Mouse (Mus musculus) hindbrain, postnatal 0 days (tissue): ENCODE measurements at regions not wholly inside any gene's neighbourhood (a gene's known extent, or its start where the extent isn't known, plus 50 kb on each side); places are given as distances from the start of the nearest gene placed in this dataset.

Experiments used
- ATAC-seq: fragments of 200-750 bp; cut with Nextera tagmentation; 2 replicates; pipeline ENCODE4 v1.8.0; 2017; ENCODE audit warnings: mild to moderate bottlenecking, moderate TSS enrichment, moderate library complexity
- DNase-seq: peaks from one replicate; pipeline ENCODE4 v3.0.0-alpha.2; 2015; ENCODE audit warnings: low spot score
- H3K27ac ChIP-seq: fragments of 300-500 bp; sonication (generic); 2 replicates; pipeline ENCODE4 v1.5.1; 2014; ENCODE audit warnings: mild to moderate bottlenecking
- H3K27me3 ChIP-seq: fragments of 300-500 bp; sonication (generic); 2 replicates; pipeline ENCODE4 v1.6.1; 2014; ENCODE audit warnings: low read length, mixed read lengths; ENCODE audit not compliant: insufficient read depth
- H3K36me3 ChIP-seq: fragments of 300-500 bp; sonication (generic); 2 replicates; pipeline ENCODE4 v1.6.1; 2014; ENCODE audit warnings: low read length, mixed read lengths; ENCODE audit not compliant: insufficient read depth
- H3K4me1 ChIP-seq: fragments of 300-500 bp; sonication (generic); 2 replicates; pipeline ENCODE4 v1.6.1; 2014; ENCODE audit warnings: antibody characterized with exemption, low read length, mixed read lengths; ENCODE audit not compliant: insufficient read depth
- H3K4me2 ChIP-seq: fragments of 300-500 bp; sonication (generic); 2 replicates; pipeline ENCODE4 v1.6.1; 2014; ENCODE audit warnings: low read depth, mild to moderate bottlenecking, low read length, moderate library complexity, mixed read lengths
- H3K4me3 ChIP-seq: fragments of 300-500 bp; sonication (generic); 2 replicates; pipeline ENCODE4 v1.5.1; 2014; ENCODE audit warnings: low read length
- H3K9ac ChIP-seq: fragments of 300-500 bp; sonication (generic); replicated peaks from 2 replicates; pipeline ENCODE4 v1.6.1; 2014; ENCODE audit warnings: mild to moderate bottlenecking, low read length, moderate library complexity, mixed read lengths
- H3K9me3 ChIP-seq: fragments of 300-500 bp; sonication (generic); 2 replicates; pipeline ENCODE4 v1.6.1; 2016; ENCODE audit warnings: low read length, mixed read lengths
- CTCF ChIP-seq: IDR thresholded peaks from 2 replicates; pipeline ENCODE4 v1.5.1; 2016; ENCODE audit warnings: antibody characterized with exemption, control low read depth, low read depth
- WGBS: fragments of 180-500 bp; shearing (Covaris S2); extraction: QIAGEN DNeasy Blood & Tissue Kit; methylation state at CpG from one replicate; pipeline ENCODE4 v1.1.7; 2014; 5-methylcytosine and 5-hydroxymethylcytosine counted together

DNA sequence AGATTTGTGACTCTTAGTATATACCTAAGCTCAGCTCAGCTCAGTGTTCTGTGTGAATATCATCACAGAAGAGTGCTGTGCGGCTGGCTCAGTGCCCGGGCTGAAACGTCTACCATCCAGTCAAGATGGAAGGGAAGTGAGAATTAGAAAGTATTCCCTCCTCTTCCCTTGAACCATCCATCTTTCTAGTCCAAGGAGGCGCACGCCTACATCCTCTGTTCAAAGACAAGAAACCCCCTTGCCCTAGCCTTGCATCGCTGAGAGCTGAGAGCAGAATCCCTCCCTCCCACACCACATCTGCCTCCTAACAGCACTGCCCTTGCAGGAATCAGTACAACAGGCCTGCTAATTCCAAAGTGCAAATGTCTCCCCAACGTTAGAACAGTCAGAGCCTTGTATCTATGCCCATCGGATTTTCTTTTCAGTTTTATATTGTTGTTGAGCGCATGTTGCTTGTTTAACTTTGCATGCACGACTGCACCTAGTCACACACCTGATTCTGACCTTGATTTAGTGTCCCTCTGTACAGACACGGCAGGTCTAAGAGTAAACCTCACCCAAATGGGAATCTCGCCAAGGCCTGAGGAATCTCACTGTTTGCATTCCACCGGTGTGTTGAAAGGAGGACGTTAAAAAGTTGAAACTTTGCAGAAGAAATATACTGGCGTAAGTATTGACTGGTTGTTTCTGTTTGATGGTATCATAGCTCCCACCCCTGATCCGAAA is 222.2 kb downstream of the Parm1 start:
- H3K36me3 ChIP-seq: no peaks in the 10 kb centered on the region
- H3K4me1 ChIP-seq: no peaks in the 10 kb centered on the region
- ATAC-seq: 0 out of 2 replicates have a peak, but pooled peaks have one; percentile 18
- H3K9me3 ChIP-seq: no peaks in the 10 kb centered on the region
- H3K9ac ChIP-seq: no peak overlapping the region
- 65% methylated on average over 16 of the region's 16 CpGs for WGBS
- no peak overlapping the region for H3K4me2 ChIP-seq
- DNase-seq: peak; percentile 33
- no peaks in the 10 kb centered on the region for H3K27me3 ChIP-seq
- TF ChIP-seq CTCF: no peak
- no peak overlapping the region for H3K27ac ChIP-seq
- H3K4me3 ChIP-seq: no peak overlapping the region

- H3K27me3 ChIP-seq: no peaks in the 10 kb centered on the region
- WGBS: 78% methylated on average over 5 of the region's 5 CpGs
Measured at GRCm38 (mm10) chr5:91732002-91732401, 214.6 kb downstream of the Parm1 start.

GRCm38 (mm10) chr5:91731155-91731554 is 213.7 kb downstream of the Parm1 start:
- Histone ChIP-seq H3K36me3 (no peaks in the 10 kb centered on the region), H3K4me2 (no peak overlapping the region), H3K9ac (no peak overlapping the region), H3K27ac (no peak overlapping the region), H3K27me3 (no peaks in the 10 kb centered on the region), H3K4me3 (no peak overlapping the region), H3K9me3 (no peaks in the 10 kb centered on the region), H3K4me1 (no peaks in the 10 kb centered on the region)
- no peak for TF ChIP-seq CTCF
- ATAC-seq (no peak), DNase-seq (no peak)
- WGBS: 75% methylated on average over 5 of the region's 5 CpGs

More at GRCm38 (mm10) chr5:91732002-91732401, 214.6 kb downstream of the Parm1 start:
- ATAC-seq: no peak
- DNase-seq: no peak
- H3K9ac ChIP-seq: no peak overlapping the region
- H3K4me2 ChIP-seq: no peak overlapping the region
- no peaks in the 10 kb centered on the region for H3K36me3 ChIP-seq
- H3K9me3 ChIP-seq: no peaks in the 10 kb centered on the region
- H3K4me1 ChIP-seq: no peaks in the 10 kb centered on the region
- no peak overlapping the region for H3K27ac ChIP-seq
- TF ChIP-seq CTCF: no peak
- H3K4me3 ChIP-seq: no peak overlapping the region

GRCm38 (mm10) chr5:91729868-91730267 is 212.5 kb downstream of the Parm1 start:
- H3K4me3 ChIP-seq: no peak overlapping the region
- 44% methylated on average over 3 of the region's 3 CpGs for WGBS
- no peak for ATAC-seq

DNA sequence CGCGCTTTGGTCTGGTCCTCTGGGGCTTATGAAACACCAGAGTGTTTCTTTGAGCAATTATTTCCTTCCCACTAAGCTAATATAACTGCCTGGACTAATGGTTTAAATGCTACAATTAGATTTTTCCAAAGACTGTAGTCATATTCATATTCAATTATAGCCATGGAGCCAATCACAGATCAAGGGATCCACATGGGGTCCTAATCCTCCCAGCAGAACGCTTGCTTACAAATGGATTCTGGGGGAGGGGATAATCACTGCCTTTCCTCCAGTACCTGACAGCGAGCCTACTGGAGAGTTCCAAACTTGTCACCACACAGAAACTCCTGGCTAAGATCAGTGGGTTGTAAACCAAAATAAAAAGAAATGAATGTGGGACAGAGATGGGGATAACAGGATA is 212.0 kb downstream of the Parm1 start:
- ATAC-seq (no peak), DNase-seq (peak; percentile 25)
- no peaks in the 10 kb centered on the region for H3K9me3 ChIP-seq
- H3K4me3 ChIP-seq: no peak overlapping the region
- H3K4me1 ChIP-seq: no peaks in the 10 kb centered on the region
- 39% methylated on average over 4 of the region's 4 CpGs for whole genome bisulfite sequencing
- H3K36me3 ChIP-seq: no peaks in the 10 kb centered on the region
- no peak overlapping the region for H3K9ac ChIP-seq
- no peak for TF ChIP-seq CTCF
- H3K27me3 ChIP-seq: no peaks in the 10 kb centered on the region
- H3K27ac ChIP-seq: no peak overlapping the region
- H3K4me2 ChIP-seq: no peak overlapping the region

More at GRCm38 (mm10) chr5:91729868-91730267, 212.5 kb downstream of the Parm1 start:
- no peak overlapping the region for H3K4me2 ChIP-seq
- no peaks in the 10 kb centered on the region for H3K4me1 ChIP-seq
- DNase-seq: no peak
- no peaks in the 10 kb centered on the region for H3K27me3 ChIP-seq
- no peak overlapping the region for H3K27ac ChIP-seq
- no peaks in the 10 kb centered on the region for H3K36me3 ChIP-seq
- no peak overlapping the region for H3K9ac ChIP-seq
- no peaks in the 10 kb centered on the region for H3K9me3 ChIP-seq
- no peak for TF ChIP-seq CTCF

DNA sequence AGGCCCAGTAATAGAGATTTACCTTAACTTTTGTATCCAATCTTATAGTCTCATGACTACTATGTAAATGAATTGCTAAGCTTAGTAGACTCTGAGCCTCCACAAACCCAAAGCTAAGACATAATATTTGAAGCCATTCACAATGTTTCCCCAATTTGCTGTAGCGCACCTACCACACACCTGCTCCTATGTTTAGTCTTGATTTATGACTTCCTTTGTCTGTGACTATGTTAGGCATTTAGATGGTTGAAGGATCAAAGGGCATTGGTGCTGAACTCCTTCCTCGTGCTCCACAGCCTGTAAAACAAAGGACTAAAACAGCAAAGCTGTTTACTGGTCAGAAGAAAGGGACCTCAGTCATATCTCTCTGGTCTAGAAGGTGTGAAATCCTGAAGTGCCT is 210.0 kb downstream of the Parm1 start:
- WGBS: 69% methylated on average over 2 of the region's 2 CpGs
- Histone ChIP-seq H3K4me1 (no peaks in the 10 kb centered on the region), H3K9me3 (no peaks in the 10 kb centered on the region), H3K4me2 (no peak overlapping the region), H3K27ac (no peak overlapping the region), H3K9ac (no peak overlapping the region), H3K4me3 (no peak overlapping the region), H3K27me3 (no peaks in the 10 kb centered on the region), H3K36me3 (no peaks in the 10 kb centered on the region)
- TF ChIP-seq CTCF: no peak
- ATAC-seq (no peak), DNase-seq (no peak)

DNA sequence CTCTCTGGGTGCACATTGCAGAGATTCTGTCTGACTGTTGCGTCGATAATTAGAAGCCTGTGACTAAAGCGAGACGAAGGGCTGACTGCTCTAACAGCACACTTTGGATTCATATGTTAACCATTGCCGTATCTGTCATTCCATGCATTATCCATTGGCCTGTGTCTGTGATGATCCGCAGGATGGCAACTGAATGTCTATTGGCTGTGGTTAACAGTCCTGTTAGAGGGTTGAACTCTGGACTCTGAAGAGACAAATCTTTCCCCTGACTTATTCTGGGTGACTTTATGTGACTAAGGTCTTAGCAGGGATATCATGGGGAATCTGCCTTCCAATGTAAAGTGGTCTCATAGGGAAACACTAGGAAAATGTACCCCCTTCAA is 208.7 kb downstream of the Parm1 start:
- ATAC-seq: no peak
- Histone ChIP-seq H3K4me2 (no peak overlapping the region), H3K36me3 (no peaks in the 10 kb centered on the region), H3K9me3 (no peaks in the 10 kb centered on the region), H3K27me3 (no peaks in the 10 kb centered on the region), H3K4me3 (no peak overlapping the region), H3K9ac (no peak overlapping the region), H3K27ac (no peak overlapping the region), H3K4me1 (no peaks in the 10 kb centered on the region)
- TF ChIP-seq CTCF: no peak
- WGBS: 73% methylated on average over 6 of the region's 6 CpGs
- DNase-seq: no peak
